1 mouse cellular context compared by ENCODE assay signal in the genomic region with DNA sequence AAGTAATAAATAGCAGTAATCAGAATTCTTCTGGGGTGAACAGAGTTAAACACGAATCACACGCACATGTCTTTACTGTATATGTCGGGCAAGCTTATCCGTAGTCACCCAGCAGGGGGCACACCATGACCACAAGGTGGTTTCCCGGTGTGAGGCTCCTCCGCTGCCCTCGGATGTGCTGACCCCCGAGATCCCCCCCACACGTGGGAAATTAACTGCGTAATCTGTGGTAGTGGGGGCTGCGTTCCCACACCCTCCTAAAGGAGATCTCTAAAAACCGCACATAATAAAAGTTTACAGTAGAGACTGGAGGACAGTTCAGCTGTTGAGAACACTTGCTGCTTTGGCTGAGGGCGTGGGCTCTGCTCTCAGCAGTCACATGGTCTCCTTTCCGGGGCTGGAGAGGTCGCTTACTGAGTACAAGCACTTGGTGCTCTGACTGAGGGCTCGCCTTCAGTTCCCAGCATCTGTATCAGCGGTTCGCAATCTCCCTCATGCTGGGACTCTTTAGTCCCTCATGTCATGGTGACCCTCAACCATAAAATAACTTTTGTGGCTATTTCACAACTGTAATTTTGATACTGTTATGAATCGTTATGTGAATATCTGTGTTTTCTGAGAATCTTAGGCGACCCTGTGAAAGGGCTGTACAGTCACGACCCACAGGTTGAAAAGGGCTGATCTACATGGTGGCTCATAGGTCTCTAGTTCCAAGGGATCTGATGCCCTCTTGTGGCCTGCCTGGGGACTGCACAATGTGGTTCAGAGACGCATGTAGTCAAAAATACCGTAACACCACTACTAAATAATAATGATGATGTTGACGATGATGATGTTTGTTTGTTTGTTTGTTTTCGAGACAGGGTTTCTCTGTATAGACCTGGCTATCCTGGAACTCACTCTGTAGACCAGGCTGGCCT.
TF ChIP-seq lines count a peak whose summit lies in the region.

No protein-coding gene starts in this region.

TF ChIP-seq in MEL, 35 proteins besides CTCF, POLR2A, EP300 and RAD21 (continued from another document):
- peak; percentile 76 for TF ChIP-seq USF1 (IDR thresholded peaks at IDR 0.05; ENCODE audit: low read depth, low read length)
- no peak for TF ChIP-seq MEF2A (IDR thresholded peaks at IDR 0.05; ENCODE audit: extremely low read depth, insufficient replicate concordance, low read depth, low read length, poor library complexity, severe bottlenecking)
- 0 out of 2 replicates have a peak, but pooled peaks have one; percentile 32 for TF ChIP-seq TBP (IDR thresholded peaks at IDR 0.05; ENCODE audit: low read depth, low read length)
- peak; percentile 32; the same call in 1 of the 2 replicates for TF ChIP-seq MXI1 (IDR thresholded peaks at IDR 0.05; ENCODE audit: low read depth, low read length)
- no peak for TF ChIP-seq ZKSCAN1 (IDR thresholded peaks at IDR 0.05; ENCODE audit: low read depth, low read length)
- TF ChIP-seq HCFC1 (IDR thresholded peaks at IDR 0.05; ENCODE audit: low read depth, low read length): no peak
- TF ChIP-seq JUND (IDR thresholded peaks at IDR 0.05; ENCODE audit: low read depth, low read length): no peak
- TF ChIP-seq GABPA (IDR thresholded peaks at IDR 0.05; ENCODE audit: low read depth, low read length): no peak
- peak; percentile 64 for TF ChIP-seq MYC (IDR thresholded peaks at IDR 0.05; ENCODE audit: low read depth, low read length)
- no peak for TF ChIP-seq TAL1 (IDR thresholded peaks at IDR 0.05; ENCODE audit: low read length)
- no peak for TF ChIP-seq POLR2AphosphoS2 (IDR thresholded peaks at IDR 0.05; ENCODE audit: low read length)
- no peak for TF ChIP-seq ZNF384 (IDR thresholded peaks at IDR 0.05; ENCODE audit: low read depth, low read length)
- TF ChIP-seq KAT2A (conservative IDR thresholded peaks at IDR 0.05; ENCODE audit: low read depth, low read length): no peak
- peak; percentile 14; the same call in 1 of the 2 replicates for TF ChIP-seq MAZ (IDR thresholded peaks at IDR 0.05; ENCODE audit: low read depth, low read length)
- no peak for TF ChIP-seq ETS1 (IDR thresholded peaks at IDR 0.05; ENCODE audit: low read depth, low read length)
- no peak for TF ChIP-seq RCOR1 (IDR thresholded peaks at IDR 0.05; ENCODE audit: low read depth, low read length)
- TF ChIP-seq MAFK (IDR thresholded peaks at IDR 0.05; ENCODE audit: borderline replicate concordance, low read depth, low read length): no peak
- TF ChIP-seq CHD2 (IDR thresholded peaks at IDR 0.05; ENCODE audit: low read length): no peak
- TF ChIP-seq NELFE (IDR thresholded peaks at IDR 0.05; ENCODE audit: low read depth, low read length): no peak
- TF ChIP-seq SMC3 (IDR thresholded peaks at IDR 0.05; ENCODE audit: low read depth, low read length): peak; percentile 64
- no peak for TF ChIP-seq ELF1 (IDR thresholded peaks at IDR 0.05; ENCODE audit: low read depth, low read length)
- no peak for TF ChIP-seq NRF1 (IDR thresholded peaks at IDR 0.05; ENCODE audit: insufficient read depth, low read depth, low read length, poor library complexity, severe bottlenecking)
- peak; percentile 64; the same call in 1 of the 2 replicates for TF ChIP-seq MAX (IDR thresholded peaks at IDR 0.05; ENCODE audit: low read length)
- TF ChIP-seq ZMIZ1 (IDR thresholded peaks at IDR 0.05; ENCODE audit: low read depth, low read length): no peak
- no peak for TF ChIP-seq GATA1 (IDR thresholded peaks at IDR 0.05; ENCODE audit: low read depth, low read length)
- no peak for TF ChIP-seq POLR2AphosphoS5 (IDR thresholded peaks at IDR 0.05; ENCODE audit: borderline replicate concordance, low read depth, low read length)
- peak; percentile 32; the same call in 1 of the 2 replicates for TF ChIP-seq ZC3H11A (IDR thresholded peaks at IDR 0.05; ENCODE audit: low read depth, low read length)
- no peak for TF ChIP-seq BHLHE40 (IDR thresholded peaks at IDR 0.05; ENCODE audit: borderline replicate concordance, low read depth, low read length)
